ENCODE assay signal across 24 mouse cellular contexts in the genomic region with DNA sequence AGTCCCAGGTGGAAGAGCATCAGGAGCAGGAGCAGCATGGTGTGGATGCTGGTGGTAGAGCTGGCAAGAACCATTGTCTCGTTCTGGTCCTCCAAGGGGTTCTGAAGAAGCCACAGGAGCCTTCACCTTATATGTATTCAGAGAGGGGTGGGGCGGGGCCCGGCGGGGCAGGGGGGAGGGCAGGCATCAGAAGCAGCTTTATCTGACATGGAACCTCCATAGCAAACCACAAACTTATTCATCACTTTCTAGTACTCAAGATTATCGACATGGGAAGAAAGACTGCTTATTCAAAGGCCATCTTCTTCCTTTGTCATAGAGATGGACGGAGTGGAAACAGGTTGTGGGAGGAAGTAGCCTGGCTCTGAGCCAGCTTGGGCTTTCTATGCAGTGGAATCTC. TPM values are rescaled to one million over a fixed set of nuclear protein-coding genes. Genes with fewer than 3 reads are reported as not detected.
DNase-seq lines count a peak whose midpoint lies in the region; TF ChIP-seq lines count a peak whose summit lies in the region.
"Had no signal": no experiment of that assay in that cellular context is flagged by ENCODE, and none has a peak within 500 bp of the region (broad histone marks: within the 10 kb centered on the region; RNA-seq: fewer than 3 reads in every experiment).

Gene Il3 (minus strand): TSS at position 101 of the 400 bp plus-strand sequence.

- H3K27me3 ChIP-seq in MEL (ENCODE audit: control insufficient read depth in 1 of 2, insufficient read depth in 2 of 2, low read length in 2 of 2) = no peaks in the 10 kb centered on the region
- H3K27me3 ChIP-seq: CH12.LX, Patski had no signal

- H3K9me3 ChIP-seq in MEL (replicated peaks; ENCODE audit: insufficient read depth, low read length) = no peaks in the 10 kb centered on the region
- H3K9me3 ChIP-seq: G1E had no signal

- DNase-seq in MEL (ENCODE audit: low read depth, low spot score) = peak; percentile 47
- DNase-seq in kidney, postnatal 14 days = no peak
- DNase-seq: adrenal gland, adult 2 months; adrenal gland, adult 8-10 months; adrenal gland, postnatal 10 days; adrenal gland, postnatal 14 days; adrenal gland, postnatal 25 days; adrenal gland, postnatal 36 days; B cell, adult 2 months; cerebellum, adult 11 months; cerebellum, adult 11-12 months; cerebellum, adult 18-20 months; cerebellum, adult 2 months; cerebellum, adult 8-10 months had no signal

- TF ChIP-seq CTCF in MEL (IDR thresholded peaks at IDR 0.05 in 2 of 3, conservative IDR thresholded peaks at IDR 0.05 in 1 of 3; ENCODE audit: control insufficient read depth in 1 of 3, insufficient read depth in 1 of 3, low read depth in 2 of 3, low read length in 3 of 3, poor library complexity in 1 of 3, severe bottlenecking in 1 of 3) = no peak

- H3K27ac ChIP-seq in MEL (ENCODE audit: control insufficient read depth, low read depth, low read length) = no peak within 1 kb of the TSS

- H3K36me3 ChIP-seq in MEL (ENCODE audit: control insufficient read depth in 1 of 2, insufficient read depth in 2 of 2, low read length in 2 of 2) = peaks cover 0 to 41% of the 10 kb centered on the region in 2 experiments; a peak in 2 of 4 replicates
- H3K36me3 ChIP-seq: G1E had no signal

- no peak for TF ChIP-seq RAD21 in MEL (IDR thresholded peaks at IDR 0.05; ENCODE audit: low read depth, low read length)

- no peaks in the 10 kb centered on the region for H3K79me2 ChIP-seq in MEL (ENCODE audit: control insufficient read depth, insufficient read depth, low read length, poor library complexity)

- no peak within 1 kb of the TSS for H3K4me3 ChIP-seq in MEL (ENCODE audit: control insufficient read depth in 1 of 2, insufficient read depth in 1 of 2, low read depth in 2 of 2, low read length in 2 of 2)

- H3K4me1 ChIP-seq in MEL (ENCODE audit: control insufficient read depth in 1 of 2, insufficient read depth in 2 of 2, low read length in 2 of 2) = peaks cover 14 to 53% of the 10 kb centered on the region in 2 experiments

- TF ChIP-seq EP300 in MEL (IDR thresholded peaks at IDR 0.05; ENCODE audit: low read depth in 1 of 2, low read length in 2 of 2) = no peak

- H3K9ac ChIP-seq in MEL (ENCODE audit: control insufficient read depth, low read depth, low read length, poor library complexity, severe bottlenecking) = no peak within 1 kb of the TSS

- no peak for TF ChIP-seq POLR2A in MEL (IDR thresholded peaks at IDR 0.05; ENCODE audit: control insufficient read depth in 1 of 2, insufficient read depth in 1 of 2, low read depth in 1 of 2, low read length in 2 of 2, poor library complexity in 1 of 2)

TF ChIP-seq in MEL, 35 proteins besides CTCF, POLR2A, EP300 and RAD21:
- TF ChIP-seq JUND (IDR thresholded peaks at IDR 0.05; ENCODE audit: low read depth, low read length) (no peak), GATA1 (IDR thresholded peaks at IDR 0.05; ENCODE audit: low read depth, low read length) (peak; percentile 48; the same call in 1 of the 2 replicates)

RNA-seq across cellular contexts. Expression of gene Il3, which starts in this region (rescaled TPM):
- total RNA-seq in MEL (2012; rRNA removed) = not detected in 2 replicates
- polyA plus RNA-seq in MEL (2012; ENCODE audit: insufficient read depth in 1 of 2, insufficient read length in 2 of 2, low read depth in 1 of 2, low replicate concordance in 2 of 2, missing spikeins in 1 of 2) = not detected
- total RNA-seq: adrenal gland, adult 18-20 months; adrenal gland, adult 2 months; adrenal gland, adult 8-10 months; adrenal gland, postnatal 10 days; adrenal gland, postnatal 14 days; adrenal gland, postnatal 25 days; adrenal gland, postnatal 36 days; adrenal gland, postnatal 4 days; ES-E14 had no signal
- polyA plus RNA-seq: activated CD4-positive, CD25-positive, alpha-beta regulatory T cell, adult 4 months; adrenal gland, adult 2 months; brain, embryonic 14.5 days; C2C12; CD4-positive, CD25-positive, alpha-beta regulatory T cell, adult 4 months; cerebellum, adult 2 months; G1E; Patski had no signal

Comparison
In these comparisons a context has a peak if more than half of its experiments do, and no peak if none do; other contexts are left out.
1. Peak in DNase-seq in MEL; RNA of the gene not detected or under 1 TPM.